Mouse (Mus musculus) limb, embryonic 10.5 days (tissue): Measurements from ENCODE around the gene Tarbp1. TPM values are rescaled to one million over a fixed set of nuclear protein-coding genes. Genes with fewer than 3 reads are reported as not detected.

Source experiments
- DNase-seq: peaks from one replicate; pipeline ENCODE4 v3.0.0-alpha.2; 2017; ENCODE audit warnings: low spot score
- H3K27ac ChIP-seq: fragments of 300-500 bp; sonication (generic); 2 replicates; pipeline ENCODE4 v1.5.1; 2016; ENCODE audit warnings: mild to moderate bottlenecking
- H3K27me3 ChIP-seq: fragments of 300-500 bp; sonication (generic); 2 replicates; pipeline ENCODE4 v1.6.1; 2016; ENCODE audit warnings: low read depth, mild to moderate bottlenecking; ENCODE audit not compliant: poor library complexity, severe bottlenecking
- H3K36me3 ChIP-seq: fragments of 300-500 bp; sonication (generic); 2 replicates; pipeline ENCODE4 v1.6.1; 2016; ENCODE audit warnings: mild to moderate bottlenecking, moderate library complexity
- H3K4me1 ChIP-seq: fragments of 300-500 bp; sonication (generic); 2 replicates; pipeline ENCODE4 v1.6.1; 2016
- H3K4me3 ChIP-seq: fragments of 300-500 bp; sonication (generic); 2 replicates; pipeline ENCODE4 v1.5.1; 2016; ENCODE audit warnings: mild to moderate bottlenecking, moderate library complexity
- H3K9me3 ChIP-seq: fragments of 300-500 bp; sonication (generic); replicated peaks from 2 replicates; pipeline ENCODE4 v1.6.1; 2016; ENCODE audit warnings: mild to moderate bottlenecking
- WGBS: fragments of 180-500 bp; shearing (Covaris S2); methylation state at CpG from one replicate; pipeline ENCODE4 v1.1.7; 2016; 5-methylcytosine and 5-hydroxymethylcytosine counted together
- polyA plus RNA-seq: library from polyadenylated mRNA; unstranded; fragments of >200 nt; fragmentation: Nextera tagmentation; extraction: Ambion mirVana; gene quantifications from 2 replicates; pipeline ENCODE4 v1.2.1, GENCODE M21; 2016

Gene Tarbp1
- polyA plus RNA-seq, 1 experiment from 2014 or later = 2.6 TPM

DNA sequence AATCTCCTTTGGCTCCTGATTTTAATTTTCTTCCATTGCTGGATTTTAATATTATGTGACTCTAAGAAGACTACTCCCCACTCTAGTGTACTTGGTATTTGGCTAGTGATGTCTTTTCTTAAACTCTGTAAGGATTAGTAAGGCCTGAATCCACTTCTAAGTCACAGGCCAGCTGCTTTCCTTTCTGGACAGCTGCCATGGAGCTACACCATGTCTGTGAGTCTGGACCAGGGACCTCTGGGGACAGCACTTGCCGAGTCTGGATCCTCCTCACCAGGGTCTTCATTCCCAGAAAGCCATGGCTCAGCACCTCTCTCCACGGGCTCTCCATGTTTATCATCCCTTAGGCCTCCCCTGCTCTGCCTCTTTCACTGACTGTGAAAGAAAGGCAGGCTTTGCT, 94.7 kb downstream of the Tarbp1 start:
- DNase-seq = no peak
- Histone ChIP-seq H3K27me3 (no peaks in the 10 kb centered on the region), H3K36me3 (no peaks in the 10 kb centered on the region), H3K4me1 (no peaks in the 10 kb centered on the region), H3K9me3 (no peaks in the 10 kb centered on the region), H3K4me3 (no peak overlapping the region), H3K27ac (no peak overlapping the region)
- WGBS = 65% methylated on average over 2 of the region's 2 CpGs

GRCm38 (mm10) chr8:126379580-126379979, 95.3 kb downstream of the Tarbp1 start:
- Histone ChIP-seq H3K27ac (no peak overlapping the region), H3K9me3 (no peaks in the 10 kb centered on the region), H3K36me3 (no peaks in the 10 kb centered on the region), H3K27me3 (no peaks in the 10 kb centered on the region), H3K4me1 (no peaks in the 10 kb centered on the region), H3K4me3 (no peak overlapping the region)
- WGBS = 89% methylated on average over 6 of the region's 6 CpGs
- no peak for DNase-seq

Other genes starting within 250 kb of the Tarbp1 start
- 0.06 and 0.16 TPM in 2 replicates for gene Slc35f3, start 176.5 kb downstream of the Tarbp1 start, polyA plus RNA-seq
- 41.9 and 42.3 TPM in 2 replicates for gene Coa6, start 52.5 kb downstream of the Tarbp1 start, polyA plus RNA-seq
- 4.2 and 4.5 TPM in 2 replicates for gene Irf2bp2, start 118.9 kb upstream of the Tarbp1 start, polyA plus RNA-seq